Mouse (Mus musculus) liver, postnatal 0 days (tissue): ENCODE data around the gene Tnip3.

Experiments used
- CTCF ChIP-seq: sonication (generic); IDR thresholded peaks from 2 replicates; pipeline ENCODE4 v1.5.1; 2016; ENCODE audit warnings: antibody characterized with exemption, low read depth
- EP300 ChIP-seq: IDR thresholded peaks from 2 replicates; pipeline ENCODE4 v1.6.1; 2016; ENCODE audit warnings: antibody characterized with exemption, low read depth, mild to moderate bottlenecking

- TF ChIP-seq CTCF (no peak), EP300 (no peak)
These were observed 146.3 kb downstream of the Tnip3 start, which contains the start of gene Ndnf for GRCm38 (mm10) chr6:65671451-65671850.
